Mouse (Mus musculus) large intestine, adult 2 months (tissue): ENCODE results near the gene Olfr1098. TPM values are rescaled to one million over a fixed set of nuclear protein-coding genes. Genes with fewer than 3 reads are reported as not detected.

Experiments used
- DNase-seq: peaks from one replicate; pipeline ENCODE4 v3.0.0-alpha.2; 2012; ENCODE audit warnings: low read depth, low spot score
- WGBS: fragments of 180-500 bp; shearing (Covaris S2); methylation state at CpG from one replicate; pipeline ENCODE4 v1.1.7; 2018; 5-methylcytosine and 5-hydroxymethylcytosine counted together
- polyA plus RNA-seq: library from polyadenylated mRNA; depleted of rRNA; stranded (reverse); fragments of >200 nt; gene quantifications from 2 replicates; pipeline ENCODE4 v1.2.3, GENCODE M21; 2012; rRNA removed

Olfr1098 gene
- not detected in 2 replicates for polyA plus RNA-seq

DNA sequence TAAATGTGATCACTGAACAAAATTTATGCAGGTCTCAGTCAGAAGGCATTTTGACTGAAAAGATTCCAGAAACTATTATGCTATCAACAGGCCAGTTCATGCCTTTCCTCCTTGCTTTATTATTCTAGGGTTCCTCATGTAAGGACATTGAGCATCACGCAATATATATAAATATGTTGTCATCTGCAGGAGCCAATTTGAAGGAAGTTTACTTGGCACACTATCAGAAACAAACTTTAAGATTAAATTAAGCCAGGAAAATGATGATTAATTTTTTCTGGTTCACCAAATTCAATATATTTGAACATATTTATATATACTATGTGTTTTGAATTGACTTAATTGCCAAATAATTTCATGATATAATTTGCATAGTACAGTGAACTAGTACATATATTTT lies at the start of gene Olfr1098:
Olfr1098 (minus strand) TSS at position 101 of the 400 bp plus-strand sequence.
- WGBS, result 85% methylated on average over 1 of the region's 1 CpGs
- no peak for DNase-seq

DNA sequence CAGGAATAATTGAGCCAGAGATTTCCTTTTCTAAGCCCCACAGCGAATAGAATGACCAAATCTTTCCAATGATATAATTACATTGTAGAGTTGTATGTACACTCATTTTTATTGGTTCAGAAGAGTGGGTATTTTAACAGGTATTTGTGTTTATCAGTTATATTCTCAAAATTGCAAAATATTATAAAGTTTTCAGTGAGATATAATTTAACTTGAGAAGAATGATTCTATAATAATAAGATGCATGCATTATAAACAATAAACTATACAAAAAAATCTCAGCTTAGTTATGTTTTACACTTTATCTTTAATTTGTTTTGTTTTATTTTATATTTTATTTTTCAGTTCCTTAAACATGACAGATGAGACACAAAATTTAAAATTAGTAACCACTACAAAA lies 36.2 kb upstream of the Olfr1098 start, which contains the start of gene Olfr1099:
Olfr1099 (minus strand) TSS at position 101 of the 400 bp plus-strand sequence.
- 57% methylated on average over 1 of the region's 1 CpGs for WGBS
- DNase-seq, result no peak

DNA sequence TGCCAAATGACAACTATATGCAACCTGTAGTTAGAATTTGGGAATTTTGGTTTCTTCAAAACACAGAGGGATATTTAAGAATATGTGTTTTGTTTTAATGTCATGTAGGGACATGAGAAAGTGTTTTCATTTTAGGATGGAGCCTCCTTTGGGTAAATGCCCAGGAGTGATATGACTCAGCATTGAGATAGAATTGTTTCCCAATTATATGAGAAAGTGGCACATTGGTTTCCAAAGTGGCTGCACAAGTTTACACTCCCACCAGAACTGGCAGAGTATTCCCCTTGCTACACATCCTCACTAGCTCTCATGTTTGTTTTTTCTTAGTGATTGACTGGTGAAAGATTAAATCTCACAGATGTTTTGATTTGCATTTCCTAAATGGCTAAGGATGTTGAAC lies 2.2 kb upstream of the Olfr1098 start:
- DNase-seq, result no peak

DNA sequence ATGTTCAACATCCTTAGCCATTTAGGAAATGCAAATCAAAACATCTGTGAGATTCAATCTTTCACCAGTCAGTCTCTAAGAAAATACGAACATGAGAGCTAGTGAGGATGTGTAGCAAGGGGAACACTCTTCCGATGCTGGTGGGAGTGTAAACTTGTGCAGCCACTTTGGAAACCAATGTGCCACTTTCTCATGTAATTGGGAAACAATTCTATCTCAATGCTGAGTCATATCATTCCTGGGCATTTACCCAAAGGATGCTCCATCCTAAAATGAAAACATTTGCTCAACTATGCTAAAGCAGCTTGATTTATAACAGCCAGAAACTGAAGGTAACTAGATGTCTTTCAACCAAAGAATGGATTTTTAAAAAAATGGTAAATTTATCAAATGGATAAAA lies 18.7 kb downstream of the Olfr1098 start:
- DNase-seq, result no peak
- 86% methylated on average over 2 of the region's 2 CpGs for WGBS

DNA sequence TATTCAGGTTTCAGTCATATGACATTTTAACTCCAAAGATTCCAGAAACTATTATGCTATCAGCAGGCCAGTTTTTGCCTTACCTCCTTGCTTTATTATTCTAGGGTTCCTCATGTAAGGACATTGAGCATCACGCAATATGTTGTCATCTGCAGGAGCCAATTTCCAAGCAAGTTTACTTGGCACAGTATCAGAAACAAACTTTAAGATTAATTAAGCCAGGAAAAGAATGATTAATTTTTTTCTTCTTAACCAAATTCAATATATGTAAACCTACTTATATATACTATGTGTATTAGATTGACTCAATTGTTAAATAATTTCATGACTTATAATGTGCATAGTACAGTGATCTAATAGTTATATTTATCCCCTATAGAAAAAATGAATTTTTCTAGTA lies 32.2 kb downstream of the Olfr1098 start, which contains the start of gene Olfr1097:
Olfr1097 (minus strand) TSS at position 101 of the 400 bp plus-strand sequence.
- no peak for DNase-seq

DNA sequence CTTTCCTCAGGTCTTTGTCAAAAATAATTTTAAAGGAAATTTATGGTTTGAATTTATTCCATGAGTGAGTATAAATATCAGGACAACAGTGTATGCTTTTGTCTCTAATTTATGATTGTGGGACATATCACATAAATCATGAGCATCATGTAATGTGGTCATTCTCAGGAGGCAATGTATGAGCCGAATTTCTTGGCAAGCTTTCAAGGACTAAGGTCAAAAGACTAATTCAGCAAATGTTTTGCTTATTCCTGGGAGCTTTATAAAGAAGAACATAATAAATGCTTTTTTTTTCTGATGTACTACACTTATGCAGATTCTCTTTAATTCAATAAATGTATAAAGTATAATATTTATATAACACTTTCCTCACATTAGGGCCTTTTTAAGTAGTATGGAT lies 49.6 kb downstream of the Olfr1098 start, which contains the start of gene Gm13723:
Gm13723 (minus strand) TSS at position 101 of the 400 bp plus-strand sequence.
- DNase-seq, result no peak
- WGBS, result 36% methylated on average over 1 of the region's 1 CpGs

More for the DNA sequence above, 32.2 kb downstream of the Olfr1098 start, which contains the start of gene Olfr1097:
- 85% methylated on average over 1 of the region's 1 CpGs for WGBS

Other genes with a start within 250 kb of the Olfr1098 start
- not detected in 2 replicates for gene Olfr1086, start 244.5 kb downstream of the Olfr1098 start, polyA plus RNA-seq
- gene Olfr1087, start 226.2 kb downstream of the Olfr1098 start, polyA plus RNA-seq, result not detected in 2 replicates
- not detected in 2 replicates for gene Olfr1089, start 190.8 kb downstream of the Olfr1098 start, polyA plus RNA-seq
- gene Olfr1090, start 165.6 kb downstream of the Olfr1098 start, polyA plus RNA-seq, result not detected in 2 replicates
- not detected in 2 replicates for gene Olfr1093, start 142.1 kb downstream of the Olfr1098 start, polyA plus RNA-seq
- gene Olfr141, start 114.5 kb downstream of the Olfr1098 start, polyA plus RNA-seq, result not detected in 2 replicates
- not detected in 2 replicates for gene Olfr1094, start 99.9 kb downstream of the Olfr1098 start, polyA plus RNA-seq
- gene Olfr1095, start 72.8 kb downstream of the Olfr1098 start, polyA plus RNA-seq, result not detected in 2 replicates
- not detected in 2 replicates for gene Gm13723, start 49.7 kb downstream of the Olfr1098 start, polyA plus RNA-seq
- not detected in 2 replicates for gene Olfr1097, start 32.3 kb downstream of the Olfr1098 start, polyA plus RNA-seq
- gene Olfr1099, start 36.1 kb upstream of the Olfr1098 start, polyA plus RNA-seq, result not detected in 2 replicates
- gene Olfr1100, start 55.4 kb upstream of the Olfr1098 start, polyA plus RNA-seq, result not detected in 2 replicates
- not detected in 2 replicates for gene Olfr1101, start 66.7 kb upstream of the Olfr1098 start, polyA plus RNA-seq
- not detected in 2 replicates for gene Olfr1102, start 73.9 kb upstream of the Olfr1098 start, polyA plus RNA-seq
- gene Olfr1104, start 102.5 kb upstream of the Olfr1098 start, polyA plus RNA-seq, result not detected in 2 replicates
- gene Olfr1105, start 112.0 kb upstream of the Olfr1098 start, polyA plus RNA-seq, result not detected in 2 replicates
- gene Olfr1106, start 127.7 kb upstream of the Olfr1098 start, polyA plus RNA-seq, result not detected in 2 replicates
- not detected in 2 replicates for gene Olfr1107, start 151.3 kb upstream of the Olfr1098 start, polyA plus RNA-seq
- gene Olfr1109, start 171.5 kb upstream of the Olfr1098 start, polyA plus RNA-seq, result not detected in 2 replicates
- gene Olfr259, start 190.0 kb upstream of the Olfr1098 start, polyA plus RNA-seq, result not detected in 2 replicates
- gene Olfr1110, start 215.8 kb upstream of the Olfr1098 start, polyA plus RNA-seq, result not detected in 2 replicates
- gene Olfr1111, start 228.1 kb upstream of the Olfr1098 start, polyA plus RNA-seq, result not detected in 2 replicates